Mouse (Mus musculus): ENCODE data around the gene Pgam1.
"Not testable (repeated sequence)": the region's sequence is repeated elsewhere in the genome, so short reads cannot be mapped to it uniquely, and the experiment has no call there.

Gene Pgam1

DNA sequence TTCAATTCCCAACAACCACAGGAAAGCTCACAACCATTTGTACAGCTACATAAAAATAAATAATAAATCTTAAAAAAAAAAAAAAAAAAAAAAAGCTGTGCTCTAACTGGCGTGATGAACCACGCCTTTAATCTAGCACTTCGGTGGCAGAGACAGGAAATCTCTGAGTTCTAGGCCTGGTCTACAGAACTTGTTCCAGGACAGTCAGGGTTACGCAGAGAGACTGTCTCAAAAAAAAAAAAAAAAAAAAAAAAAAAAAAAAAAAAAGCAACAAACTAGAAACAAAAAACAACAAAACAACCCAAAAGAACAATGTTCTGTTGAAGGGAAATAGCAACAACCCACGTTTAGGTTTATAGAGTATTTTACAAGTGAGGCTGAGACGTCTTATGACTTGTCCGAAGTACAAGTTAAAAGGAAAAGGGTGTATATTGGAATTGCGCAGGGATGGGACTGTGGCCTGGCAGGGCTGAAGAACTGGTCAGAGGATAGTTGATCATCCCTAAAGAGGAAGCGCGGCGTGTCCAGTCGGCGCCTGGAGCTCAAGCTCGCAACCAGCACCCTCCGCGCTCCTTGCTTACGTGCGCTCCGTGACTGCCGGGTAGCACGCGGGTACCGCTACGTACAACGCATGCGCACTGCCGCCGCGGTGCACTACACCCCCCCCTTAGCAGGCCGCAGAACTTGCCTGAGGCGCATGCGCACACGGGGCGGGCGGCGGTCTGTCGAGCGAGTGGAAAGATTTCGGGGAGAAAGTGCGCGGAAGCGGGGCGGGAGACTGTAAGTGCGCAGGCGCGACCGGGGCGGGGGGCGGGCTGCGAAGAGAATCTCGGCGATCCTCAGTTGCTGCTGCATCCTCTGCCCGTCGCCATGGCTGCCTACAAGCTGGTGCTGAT, at the start of gene Pgam1:
Pgam1 (plus strand) TSS at position 746 of the 896 bp plus-strand sequence.
- peak; percentile 98 for DNase-seq

DNA sequence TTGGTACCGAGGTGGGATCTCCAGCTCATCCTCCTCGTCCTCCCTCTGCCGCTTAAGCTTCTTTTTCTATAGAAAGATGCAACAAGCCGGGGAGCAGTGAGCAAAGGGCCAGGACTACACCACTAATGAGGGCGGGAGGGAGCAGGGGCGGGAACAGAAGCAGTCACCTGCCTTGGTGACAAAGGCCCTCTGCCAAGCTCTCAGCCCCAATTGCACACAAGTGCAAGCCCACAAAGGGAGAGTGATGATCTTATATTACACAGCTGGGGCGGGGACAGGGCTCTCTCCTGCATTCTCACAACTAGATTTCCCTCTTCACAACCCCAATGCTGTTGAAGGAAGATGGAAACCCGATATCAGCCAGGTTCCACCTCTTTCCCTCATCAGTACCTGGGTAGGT, 45.0 kb upstream of the Pgam1 start:
- DNase-seq, result no peak

DNA sequence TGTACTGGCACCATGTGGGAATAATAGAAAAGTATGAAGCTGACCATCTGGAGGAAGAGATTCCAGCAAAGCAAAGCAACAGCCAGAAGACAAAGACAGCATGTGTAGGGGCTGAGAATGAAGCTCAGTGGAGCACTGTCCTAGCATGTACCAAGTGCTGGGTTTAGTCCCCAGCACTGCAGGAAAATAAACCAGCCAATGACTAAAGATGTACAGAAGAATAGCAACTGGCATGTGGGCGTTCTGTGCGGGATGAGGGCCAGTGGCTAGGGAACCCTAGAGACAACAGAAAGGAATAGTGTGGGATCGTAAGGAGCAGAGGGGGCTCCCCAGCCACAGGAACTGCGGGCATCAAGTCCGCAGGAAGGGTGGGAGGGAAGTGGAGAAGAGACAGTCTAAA, 42.4 kb upstream of the Pgam1 start:
- no peak for DNase-seq

DNA sequence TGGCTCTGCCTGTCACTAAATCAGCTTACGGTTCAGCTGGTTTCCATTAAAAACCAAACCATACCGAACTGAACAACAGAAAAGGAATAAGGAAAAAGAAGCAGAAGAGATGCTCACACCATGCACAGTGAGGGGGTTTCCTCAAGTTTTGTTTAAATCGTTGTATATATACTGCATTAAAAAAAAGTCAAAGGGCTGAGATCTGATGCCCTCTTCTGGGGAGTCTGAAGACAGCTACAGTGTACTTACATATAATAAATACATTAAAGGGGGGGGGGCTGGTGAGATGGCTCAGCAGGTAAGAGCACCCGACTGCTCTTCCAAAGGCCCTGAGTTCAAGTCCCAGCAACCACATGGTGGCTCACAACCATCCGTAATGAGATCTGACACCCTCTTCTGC, 41.8 kb upstream of the Pgam1 start:
- not testable (repeated sequence) for DNase-seq

DNA sequence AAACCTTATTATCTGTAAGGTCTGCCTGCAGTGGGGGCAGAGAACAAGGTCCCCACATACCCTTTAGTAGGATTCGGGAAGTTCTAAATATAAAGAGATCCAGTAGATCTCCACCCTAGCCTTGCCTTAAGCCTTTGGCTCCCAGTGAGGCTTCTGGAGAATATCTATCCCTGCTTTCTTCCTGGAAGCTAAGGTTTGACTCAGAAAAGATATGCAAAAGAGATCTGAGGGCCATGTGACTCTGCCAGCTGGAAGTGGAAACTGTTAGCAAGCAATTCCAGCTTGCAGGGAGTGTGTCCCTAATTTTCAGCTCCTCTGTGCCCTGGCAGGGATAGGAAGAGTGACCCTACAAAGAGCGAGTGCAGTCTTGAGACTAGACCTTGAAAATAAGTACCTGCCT, 39.4 kb upstream of the Pgam1 start:
- DNase-seq, result no peak

DNA sequence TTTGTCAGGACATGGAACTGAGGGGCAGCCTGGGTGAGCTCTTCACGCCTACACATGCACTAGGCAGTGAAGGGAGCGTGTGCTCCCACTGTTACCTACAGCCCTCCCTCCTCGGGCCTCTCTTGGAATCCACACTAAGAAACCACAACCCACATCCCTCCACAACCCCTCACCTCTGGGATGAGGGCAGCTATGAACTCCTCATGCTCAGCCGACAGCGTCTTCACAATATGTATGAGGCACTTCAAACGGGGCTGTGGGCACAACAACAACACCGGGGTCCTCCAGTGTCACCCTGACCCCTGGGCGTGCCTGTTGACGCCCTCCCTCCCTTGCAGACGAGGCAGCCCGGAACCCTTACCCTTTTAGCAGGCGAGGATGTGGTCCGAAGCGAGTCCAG, 37.4 kb upstream of the Pgam1 start:
- DNase-seq, result no peak

DNA sequence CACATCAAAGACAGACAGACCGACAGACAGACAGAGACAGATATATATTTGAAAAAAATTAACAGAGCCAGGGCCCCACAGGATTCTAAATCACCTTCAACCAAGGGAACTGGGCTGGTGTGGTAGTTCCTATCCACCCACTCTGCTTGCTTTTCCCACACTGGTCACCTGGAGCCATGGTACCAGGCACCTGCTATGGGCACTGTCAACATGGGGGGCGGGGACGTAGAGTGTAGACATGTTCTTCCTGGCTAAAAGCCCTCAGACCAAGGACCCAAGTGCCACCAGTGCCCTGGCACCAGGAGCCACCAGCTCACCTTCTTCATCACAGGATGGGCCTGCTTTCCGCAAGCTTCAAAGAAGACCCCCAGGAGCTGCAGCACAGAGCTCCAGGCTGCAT, 29.9 kb upstream of the Pgam1 start:
- DNase-seq, result no peak

DNA sequence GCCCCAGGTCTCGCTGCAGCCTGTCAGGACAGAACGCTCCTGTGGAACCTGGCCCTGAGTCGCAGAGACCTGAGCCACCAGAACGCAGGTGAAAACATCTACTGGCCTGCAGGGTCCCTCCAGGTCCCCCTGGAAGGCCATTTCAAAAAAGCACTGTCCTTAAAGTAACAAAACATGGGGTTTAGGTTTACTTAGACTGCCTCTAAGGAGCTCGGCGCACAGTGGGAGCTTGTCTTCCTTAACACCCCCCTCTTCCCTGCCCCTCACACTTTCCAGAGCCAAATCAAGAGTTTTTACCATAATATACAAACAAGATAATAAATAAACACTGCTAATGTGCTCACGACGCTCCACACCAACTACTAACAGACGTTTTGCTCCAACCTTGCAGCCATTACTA, 27.8 kb upstream of the Pgam1 start:
- DNase-seq, result no peak

DNA sequence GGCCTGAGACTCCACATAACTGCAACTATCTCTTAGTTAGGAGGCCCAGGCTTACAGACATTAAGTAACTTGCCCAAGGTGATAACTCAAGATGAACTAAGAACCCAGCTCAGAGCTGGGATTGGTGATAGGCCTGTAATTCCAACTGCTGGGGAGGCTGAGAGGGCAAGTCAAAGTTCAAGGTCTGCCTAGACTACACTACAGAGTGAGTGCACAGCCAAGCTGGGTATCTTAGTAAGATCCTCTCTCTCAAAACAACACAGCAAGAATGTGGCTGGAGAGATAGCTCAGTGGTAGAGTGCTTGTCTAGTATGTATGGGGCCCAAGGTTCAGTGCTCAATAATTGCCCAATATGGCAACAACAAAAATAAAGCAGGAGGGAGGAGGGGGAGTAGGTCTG, 23.5 kb upstream of the Pgam1 start:
- no peak for DNase-seq

DNA sequence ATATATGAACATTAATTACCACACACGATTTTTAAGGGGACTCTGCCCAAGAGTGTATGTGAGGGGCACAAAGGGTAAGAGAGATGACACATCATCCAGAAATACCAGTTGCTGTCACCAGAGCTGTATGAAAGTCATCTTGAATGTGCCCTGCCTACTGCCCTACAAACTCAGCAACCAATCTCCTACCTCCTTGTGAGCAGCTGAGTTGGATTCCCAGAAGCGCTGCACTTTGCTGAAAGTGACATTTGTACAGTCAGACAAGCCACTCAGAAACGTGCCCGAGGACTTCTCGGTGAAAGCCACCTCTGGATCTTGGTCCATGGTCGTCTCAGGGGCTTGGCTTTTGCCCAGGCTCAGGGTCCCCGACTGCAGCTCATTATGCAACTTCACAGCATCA, 16.8 kb upstream of the Pgam1 start:
- DNase-seq, result no peak

DNA sequence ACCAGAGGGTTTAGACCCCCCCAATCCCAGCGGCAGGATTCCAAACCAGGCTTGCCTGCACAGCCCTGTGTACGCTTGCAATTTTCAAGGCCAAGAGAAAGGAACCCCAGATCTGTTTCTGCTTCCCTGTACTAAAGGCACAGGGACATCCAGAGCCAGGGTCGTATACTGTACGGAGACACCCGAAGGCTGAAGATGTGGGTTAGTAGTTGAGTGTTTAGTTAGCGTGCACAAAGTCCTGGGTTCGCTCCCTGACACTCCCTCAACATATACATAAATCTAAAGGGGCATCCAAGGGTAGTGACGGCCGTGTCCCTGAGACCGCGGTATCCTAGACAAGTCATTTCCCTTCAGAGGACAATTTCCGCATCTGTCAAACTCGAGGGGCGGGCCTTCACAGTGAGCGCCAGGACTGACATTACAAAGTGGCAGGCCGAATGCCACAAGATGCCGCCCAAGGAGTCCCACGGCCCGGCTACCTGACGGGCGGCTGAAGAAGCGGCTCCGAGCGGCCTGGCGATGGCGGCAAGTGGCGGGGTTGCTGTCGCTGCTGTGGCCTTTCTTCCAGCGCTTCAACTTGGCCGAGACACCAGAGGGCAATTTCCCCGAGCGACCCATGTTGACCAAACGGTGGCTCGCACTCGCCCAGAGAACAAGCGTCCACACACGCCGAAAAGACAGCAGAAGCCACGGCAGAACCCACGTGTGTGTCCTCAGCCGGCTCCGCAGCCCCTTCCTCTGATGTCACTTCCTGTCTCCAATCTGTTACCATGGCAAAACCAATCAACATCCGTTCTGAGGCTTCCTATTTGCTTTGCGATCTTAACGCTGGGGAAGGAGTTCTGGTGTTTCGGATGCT, 16.0 kb upstream of the Pgam1 start, which contains the start of gene Rrp12:
Rrp12 (minus strand) TSS at position 714 of the 859 bp plus-strand sequence.
- peak; percentile 64 for DNase-seq

DNA sequence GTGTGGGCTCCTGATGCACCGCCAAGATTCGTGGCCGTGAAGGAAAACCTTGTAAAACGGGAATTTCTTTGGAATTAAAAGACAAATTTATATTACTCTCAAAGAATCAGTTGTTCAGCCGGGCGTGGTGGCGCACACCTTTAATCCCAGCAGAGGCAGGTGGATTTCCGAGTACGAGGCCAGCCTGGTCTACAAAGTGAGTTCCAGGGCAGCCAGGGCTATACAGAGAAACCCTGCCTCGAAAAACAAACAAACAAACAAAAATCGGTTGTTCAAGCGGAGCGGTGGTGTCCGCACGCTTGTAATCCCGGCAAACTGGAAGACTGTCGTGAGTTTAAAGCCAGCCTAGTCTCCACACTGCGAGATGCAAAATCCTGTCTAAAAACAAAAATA, 15.4 kb upstream of the Pgam1 start:
- no peak for DNase-seq

DNA sequence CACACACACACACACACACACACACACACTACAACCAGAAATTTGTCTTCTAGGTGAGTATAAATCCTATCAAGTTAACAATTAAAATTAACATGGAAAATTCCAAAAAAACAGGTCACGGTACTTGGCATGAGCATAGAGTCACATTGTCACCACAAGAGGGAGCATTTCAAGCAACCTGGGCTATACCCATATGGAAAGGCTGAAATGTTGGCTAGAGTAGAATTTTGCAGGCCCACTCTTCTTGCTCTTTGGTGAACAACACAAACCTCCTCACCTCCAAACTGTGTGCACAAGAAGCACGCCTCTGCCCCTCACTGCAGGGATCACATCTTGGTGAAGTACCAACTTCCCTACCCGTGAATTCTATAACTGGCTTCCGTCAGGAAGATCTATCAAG, 12.9 kb upstream of the Pgam1 start:
- no peak for DNase-seq

DNA sequence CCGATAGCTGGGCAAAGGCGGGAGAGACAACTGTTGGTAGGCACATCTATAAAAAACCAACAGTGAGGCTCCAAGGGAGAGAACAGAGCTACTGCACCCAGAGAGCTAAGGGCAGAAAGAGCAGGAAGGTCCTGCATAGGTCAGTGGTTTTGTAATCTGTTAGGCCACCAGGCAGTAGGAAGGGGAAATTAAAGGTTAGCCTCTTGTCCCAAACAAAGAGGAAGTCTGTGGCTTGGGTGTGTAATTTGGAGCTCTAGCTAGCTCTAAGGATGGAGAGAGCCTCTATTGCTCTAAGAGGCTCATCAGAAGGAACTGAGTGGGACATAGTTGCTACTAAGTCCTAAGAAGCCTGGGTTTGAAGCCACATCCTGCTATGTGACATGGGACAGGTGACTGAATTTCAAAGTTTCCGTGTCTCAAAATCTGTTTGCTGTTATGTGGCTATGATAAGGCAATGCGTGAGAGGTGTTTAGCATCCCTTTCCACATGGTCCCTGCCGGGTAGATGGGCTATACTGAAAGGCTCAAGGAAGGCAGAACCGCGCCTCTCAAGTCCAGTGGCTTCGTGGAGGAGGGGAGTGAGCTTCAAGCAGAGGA, 11.1 kb upstream of the Pgam1 start:
- DNase-seq, result no peak

DNA sequence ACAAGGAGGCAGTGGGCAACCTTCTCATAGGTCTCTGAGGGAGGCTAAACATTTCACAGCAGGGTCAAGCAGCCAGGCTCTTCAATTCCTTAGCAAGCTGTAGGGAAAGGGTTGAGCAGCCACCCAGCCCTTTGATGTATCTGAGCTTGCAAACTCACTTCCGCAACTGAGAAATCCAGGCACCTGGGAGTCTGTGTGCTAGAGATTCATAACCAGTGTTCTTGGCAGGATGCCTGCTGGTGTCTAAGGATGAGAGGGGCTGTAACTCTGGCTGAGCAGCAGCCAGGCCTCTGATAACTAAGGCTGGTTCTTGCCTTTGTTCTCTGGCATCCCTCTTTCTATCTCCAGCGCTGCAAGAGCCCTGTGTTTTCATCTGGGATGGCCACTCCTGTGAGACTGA, 10.0 kb upstream of the Pgam1 start:
- DNase-seq, result no peak

DNA sequence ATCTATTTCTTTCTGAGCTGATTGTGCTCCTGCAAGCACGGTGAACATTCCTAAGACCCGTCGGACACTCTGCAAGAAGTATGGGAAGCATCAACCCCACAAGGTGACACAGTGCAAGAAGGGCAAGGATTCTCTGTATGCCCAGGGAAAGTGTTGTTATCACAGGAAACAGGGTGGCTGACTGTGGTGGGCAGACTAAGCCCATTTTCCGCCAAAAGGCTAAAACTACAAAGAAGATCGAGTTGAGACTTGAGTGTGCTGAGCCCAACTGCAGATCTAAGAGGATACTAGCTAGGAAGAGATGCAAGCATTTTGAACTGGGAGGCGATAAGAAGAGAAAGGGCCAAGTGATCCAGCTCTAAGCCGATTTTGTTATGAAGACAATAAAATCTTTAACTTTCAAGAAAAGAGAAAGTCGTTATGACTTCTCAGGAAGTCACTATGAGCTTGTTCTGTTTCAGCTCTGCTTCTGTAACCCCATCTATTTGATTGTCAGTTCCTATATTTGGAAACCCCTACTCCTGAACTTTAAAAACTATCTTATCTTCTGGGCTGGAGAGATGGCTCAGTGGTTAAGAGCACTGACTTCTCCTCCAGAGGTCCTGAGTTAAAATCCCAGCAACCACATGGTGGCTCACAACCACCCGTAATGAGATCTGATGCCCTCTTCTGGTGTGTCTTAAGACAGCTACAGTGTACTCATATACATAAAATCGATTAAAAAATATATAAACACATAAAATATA, 8.7 kb upstream of the Pgam1 start:
- no peak for DNase-seq

DNA sequence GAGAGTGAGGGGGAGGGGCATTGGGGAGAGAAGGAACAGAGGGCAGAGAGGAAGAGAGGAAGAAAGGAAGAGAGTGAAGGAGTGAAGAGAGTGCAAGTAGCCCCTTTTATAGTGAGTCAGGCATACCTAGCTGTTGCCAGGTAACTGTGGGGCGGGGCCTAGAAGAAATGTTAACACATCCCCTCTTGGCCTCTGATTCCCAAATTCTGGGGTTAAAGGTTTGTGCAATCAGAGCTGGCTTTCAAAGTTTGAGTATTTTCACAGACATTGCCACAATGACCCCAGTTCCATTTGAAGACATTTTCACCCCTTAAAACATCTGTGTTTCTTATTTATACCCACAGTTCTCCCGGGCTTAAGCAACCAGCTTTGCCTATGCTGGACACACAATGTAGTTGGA, 6.5 kb upstream of the Pgam1 start:
- DNase-seq, result no peak

DNA sequence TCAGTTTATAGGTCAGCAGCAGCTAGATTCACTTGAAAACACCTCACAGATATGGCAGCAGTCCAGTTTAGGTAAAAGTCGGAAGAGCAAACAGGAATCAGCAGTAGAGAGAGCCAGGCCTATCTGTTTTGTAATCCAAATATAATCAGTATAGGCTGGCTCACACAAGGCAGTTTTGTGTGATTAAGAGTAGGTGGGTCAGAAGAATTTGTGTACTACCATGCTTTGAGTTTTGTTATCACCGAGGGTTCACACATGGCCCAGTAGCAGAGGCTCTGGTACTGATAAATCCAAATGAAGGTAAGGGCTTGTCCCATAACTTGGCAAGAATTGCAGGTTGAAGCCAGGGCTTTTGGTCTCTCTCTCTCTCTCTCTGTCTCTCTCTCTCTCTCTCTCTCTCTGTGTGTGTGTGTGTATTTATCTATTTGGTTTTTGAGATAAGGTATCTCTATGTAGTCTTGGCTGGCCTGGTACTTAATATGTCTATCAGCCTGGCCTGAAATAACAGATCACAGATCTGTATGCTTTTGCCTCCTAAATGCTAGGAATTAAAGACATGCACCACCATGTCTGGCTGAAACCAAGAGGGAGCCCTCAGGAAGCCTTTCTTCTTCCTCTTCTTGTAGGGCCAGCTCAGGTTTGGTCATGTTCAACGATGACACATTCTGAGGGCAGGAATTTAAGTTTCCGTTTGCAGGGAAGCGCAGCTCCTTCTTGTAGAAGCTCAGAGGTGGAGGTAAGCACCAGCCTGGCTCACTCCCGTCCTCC, 5.2 kb upstream of the Pgam1 start:
- no peak for DNase-seq

DNA sequence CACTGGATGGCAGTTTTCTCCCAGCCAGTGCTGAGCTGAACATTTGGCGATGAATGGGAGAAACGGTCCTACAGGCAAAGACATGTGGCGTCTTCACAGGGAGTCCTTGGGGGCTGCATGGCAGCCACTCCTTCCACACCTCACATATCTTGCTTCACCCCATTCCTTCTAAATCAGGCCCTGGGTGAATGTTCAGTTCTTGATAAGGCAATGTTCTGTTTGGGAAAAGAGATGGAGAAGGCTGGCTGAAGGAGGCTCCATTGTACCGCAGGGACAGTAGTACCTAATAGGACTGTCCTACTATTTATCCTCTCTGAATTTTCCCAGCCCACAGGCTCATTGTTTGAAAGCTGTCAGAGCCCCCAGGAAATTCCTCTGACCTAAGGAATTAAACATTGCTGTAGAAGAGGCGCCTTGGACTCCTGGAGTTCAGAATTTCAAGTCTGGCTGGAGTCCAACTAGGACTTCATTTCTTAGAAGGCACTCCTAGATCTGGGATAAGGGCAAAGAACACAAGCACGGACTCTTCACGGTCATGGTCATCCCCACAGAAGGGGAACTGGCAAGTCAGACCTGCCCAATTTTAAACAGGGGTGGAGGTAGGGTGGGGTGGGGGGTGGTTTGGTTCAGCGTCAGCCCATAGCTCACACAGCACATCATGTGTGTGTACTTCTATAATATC, 4.5 kb upstream of the Pgam1 start:
- no peak for DNase-seq

DNA sequence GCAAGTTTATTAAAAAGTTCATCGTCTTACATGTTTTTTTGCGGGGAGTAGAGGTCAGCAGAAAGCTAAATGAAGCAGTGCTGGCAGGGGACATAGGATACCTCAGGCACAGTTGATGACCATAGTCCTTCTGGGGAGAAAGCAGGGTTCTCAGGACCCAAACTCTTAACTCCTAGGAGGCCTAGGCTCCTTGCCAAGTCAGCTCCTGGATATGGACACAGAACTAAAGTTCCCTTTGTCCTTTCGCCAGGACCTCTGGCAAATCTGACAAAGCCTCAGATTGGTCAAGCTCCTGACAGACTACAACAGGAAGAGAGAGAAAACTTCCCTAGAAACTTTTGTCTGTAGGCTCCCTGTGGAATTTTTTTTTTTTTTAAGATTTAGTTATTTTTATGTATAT, 3.0 kb upstream of the Pgam1 start:
- no peak for DNase-seq

DNA sequence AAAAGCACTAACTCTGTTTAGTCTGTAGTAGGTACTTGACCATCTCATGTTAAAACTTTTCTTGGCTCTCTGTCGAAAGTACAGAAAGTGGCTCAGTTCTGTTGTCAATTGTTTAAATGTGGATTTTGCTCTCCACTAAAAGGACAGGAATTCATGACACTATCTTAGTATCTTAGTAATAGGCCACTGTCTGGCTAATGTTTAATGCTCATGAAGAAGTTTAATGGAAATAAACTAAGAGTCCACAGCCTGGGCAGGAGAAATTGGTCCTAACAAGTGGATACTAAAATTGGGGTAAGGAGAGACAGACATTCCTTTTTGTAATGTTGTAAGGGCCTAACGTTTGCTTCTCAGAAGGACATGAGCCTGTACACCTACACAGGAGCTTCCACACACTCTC, 1.3 kb upstream of the Pgam1 start:
- DNase-seq, result no peak

Measured in right cerebral cortex, postnatal 4 days (tissue).